Mouse (Mus musculus) CD8-positive naive resting alpha-beta T cell, adult 2 months (primary cell): ENCODE measurements around the gene Lrmda.
"Not testable (repeated sequence)": the region's sequence is repeated elsewhere in the genome, so short reads cannot be mapped to it uniquely, and the experiment has no call there.

ENCODE experiments used
- DNase-seq, 2 experiments: peaks; one replicate each; pipeline ENCODE4 v3.0.0; 2022; ENCODE audit warnings: low read depth in 2 of 2, low spot score in 2 of 2

The Lrmda gene

DNA sequence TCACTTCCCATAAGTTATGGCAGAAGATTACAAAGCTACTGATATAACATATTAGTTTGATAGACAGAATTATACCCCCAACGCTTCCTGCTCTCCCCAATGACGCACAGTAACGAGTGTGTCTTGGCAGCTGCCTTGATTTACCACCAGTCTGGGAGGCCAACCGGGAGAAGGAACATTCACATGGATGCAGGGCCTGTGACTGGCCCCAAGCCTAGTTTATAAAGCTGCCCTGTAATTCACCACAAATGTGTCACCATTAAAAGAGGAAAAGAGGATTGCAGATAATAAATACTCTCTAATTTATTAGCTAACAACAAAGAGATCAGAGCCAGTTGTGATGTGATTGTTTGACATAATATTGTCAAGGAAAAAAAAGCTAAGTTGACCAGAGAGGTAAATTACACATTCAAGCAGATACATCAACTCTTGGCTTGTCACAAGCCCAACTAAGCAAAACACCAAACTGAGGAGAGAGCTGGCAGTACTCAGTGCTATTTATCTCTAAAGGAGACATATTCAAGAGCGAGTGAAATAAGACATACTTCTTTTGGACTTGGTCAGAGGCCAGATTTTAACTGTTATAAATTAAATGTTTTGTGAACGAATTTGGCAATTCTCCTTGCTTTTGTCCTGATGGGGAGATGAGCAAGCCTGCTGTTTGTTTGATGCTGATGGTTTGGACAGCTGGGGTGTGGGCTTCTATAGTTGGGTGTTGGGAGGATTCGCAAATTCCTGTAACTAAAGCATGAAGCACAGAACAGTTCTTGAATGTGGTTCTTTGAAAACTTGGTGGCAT, 740.9 kb downstream of the Lrmda start:
- DNase-seq, result no peak

- no peak for DNase-seq
Measured at GRCm38 (mm10) chr14:22781709-22782108, 762.2 kb downstream of the Lrmda start.

DNA sequence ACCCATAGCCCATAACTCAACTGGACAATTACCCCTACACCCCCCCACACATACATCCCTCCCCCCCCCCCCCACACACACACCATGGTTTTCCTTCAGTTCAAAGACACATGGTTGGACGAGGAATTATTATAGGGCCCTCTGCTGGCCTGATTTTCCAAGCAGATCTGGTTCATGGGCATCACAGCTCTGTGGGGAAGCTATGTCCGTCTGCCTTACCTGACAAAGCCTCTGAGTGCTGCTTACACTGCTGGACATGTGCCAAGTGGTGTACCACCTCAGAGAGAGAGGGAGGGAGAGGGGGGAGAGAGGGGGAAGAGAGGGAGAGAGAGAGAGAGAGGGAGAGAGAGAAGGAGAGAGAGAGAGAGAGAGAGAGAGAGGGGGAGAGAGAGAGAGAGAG, 762.9 kb downstream of the Lrmda start:
- no peak for DNase-seq

DNA sequence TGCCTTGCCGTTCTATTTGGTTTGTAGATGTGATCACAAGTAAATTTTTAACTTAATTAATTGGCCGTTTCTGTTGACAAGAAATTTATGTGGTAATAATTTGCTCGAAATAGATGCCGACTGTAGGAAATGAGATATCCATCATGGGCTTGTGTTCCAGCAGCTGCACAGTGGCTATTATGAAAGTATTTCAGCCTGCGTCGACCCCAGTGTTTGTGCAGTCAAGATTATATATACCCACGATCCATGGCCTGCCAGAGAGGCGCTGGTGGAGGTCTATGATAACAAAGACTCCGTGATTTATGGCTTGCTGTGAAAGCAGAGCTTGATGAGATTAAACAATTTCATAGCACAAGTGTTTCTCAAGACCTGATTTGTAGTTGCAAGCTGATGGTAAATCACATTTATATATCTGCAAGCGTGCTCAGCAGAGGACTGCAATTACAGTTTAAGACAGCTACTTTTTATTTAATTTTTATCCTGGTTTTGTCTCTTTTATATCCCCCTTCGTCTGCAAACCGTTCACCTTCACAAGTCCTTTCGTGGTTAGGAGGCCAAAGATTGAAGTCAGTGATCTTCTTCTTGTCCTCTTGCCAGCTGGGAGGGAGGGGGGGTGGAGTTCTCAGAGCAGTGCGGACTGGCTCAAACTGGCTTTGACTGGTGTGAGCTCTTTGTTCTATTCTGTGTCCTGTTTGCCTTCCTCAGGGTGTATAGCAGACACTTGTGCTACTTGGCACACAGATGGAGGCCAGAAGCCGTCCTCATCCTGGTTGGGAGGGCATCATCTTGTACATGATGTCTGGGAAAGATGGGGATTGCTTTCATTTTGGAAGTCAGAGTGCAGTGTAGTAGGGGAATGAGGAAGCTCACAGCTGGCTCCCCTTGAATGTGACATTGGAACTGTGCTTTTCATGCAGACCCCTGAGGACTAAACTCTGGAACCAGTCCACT, 764.0 kb downstream of the Lrmda start:
- DNase-seq, result no peak

DNA sequence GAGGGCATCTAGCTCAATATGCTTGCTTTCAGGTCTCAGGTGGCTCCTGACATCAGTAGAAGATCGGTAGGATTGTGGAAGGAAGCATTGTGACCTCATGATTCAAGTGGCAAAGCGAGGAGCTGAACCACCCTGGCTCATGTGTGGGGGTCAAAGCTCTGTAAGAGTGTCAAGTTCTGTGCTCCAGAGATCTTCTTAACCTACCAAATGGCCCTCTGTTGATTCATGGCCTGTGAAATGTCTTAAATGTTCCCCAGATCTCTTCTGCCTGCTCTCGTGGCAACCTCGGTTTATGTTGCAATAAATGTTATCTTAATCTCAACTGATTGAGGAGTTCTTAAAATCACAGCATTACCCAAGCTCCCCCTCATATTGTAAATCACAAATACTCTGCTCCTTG, 780.5 kb downstream of the Lrmda start:
- DNase-seq, result no peak

DNA sequence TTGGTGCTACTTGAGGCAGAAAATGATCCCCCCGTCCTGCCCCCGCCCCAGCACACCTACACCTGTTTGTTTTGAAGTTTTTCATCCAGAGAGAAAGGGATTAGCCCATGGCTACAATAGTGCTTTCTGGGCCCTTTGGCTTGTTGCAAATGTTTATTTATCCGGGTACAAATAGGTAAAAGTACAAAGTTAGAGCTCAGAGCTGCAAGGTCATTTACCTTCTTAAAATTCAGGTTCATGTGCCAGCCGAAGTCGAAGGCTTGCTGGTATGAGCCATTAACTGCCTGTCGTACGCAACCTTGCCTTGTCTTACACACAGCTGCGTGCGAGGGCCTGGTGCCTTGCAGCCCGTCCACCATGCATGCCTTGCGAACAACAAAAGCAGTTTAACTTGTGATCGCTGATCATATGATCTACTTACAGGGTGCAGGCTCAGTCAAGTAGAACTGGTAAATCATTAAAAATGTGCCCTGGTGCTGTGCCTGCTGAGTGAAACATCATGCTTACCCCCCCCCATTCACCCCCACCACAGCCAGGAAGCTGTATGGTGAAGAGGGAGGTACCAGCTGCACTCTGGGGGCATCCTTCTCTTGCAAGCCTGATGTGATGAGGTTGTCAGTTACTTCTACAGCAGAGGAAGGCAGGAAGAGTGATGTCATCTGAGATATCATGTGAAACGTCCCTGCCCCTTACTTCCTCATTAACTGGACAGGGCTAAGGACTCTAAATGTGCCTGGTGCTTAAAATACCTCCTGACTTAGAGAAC, 781.5 kb downstream of the Lrmda start:
- no peak for DNase-seq

DNA sequence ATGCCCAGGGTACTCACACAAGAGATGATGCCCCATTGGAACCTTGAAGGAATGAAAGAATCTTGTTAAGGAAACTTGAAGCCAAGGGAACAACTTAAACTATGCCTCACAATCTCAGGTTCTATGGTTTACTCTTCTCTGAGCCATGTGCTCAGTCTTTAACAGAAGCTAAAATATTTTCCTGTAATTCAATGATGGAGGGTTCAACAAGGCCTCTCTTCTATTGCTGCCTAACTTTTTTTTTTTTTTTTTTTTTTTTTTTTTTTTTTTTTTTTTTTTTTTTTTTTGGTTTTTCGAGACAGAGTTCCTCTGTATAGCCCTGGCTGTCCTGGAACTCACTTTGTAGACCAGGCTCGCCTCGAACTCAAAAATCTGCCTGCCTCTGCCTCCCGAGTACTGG, 782.2 kb downstream of the Lrmda start:
- DNase-seq, result not testable (repeated sequence)

- no peak for DNase-seq
Measured at GRCm38 (mm10) chr14:22807324-22807723, 787.8 kb downstream of the Lrmda start.

GRCm38 (mm10) chr14:22807726-22808594, 788.4 kb downstream of the Lrmda start:
- DNase-seq, result no peak

- no peak for DNase-seq
Measured at GRCm38 (mm10) chr14:22808595-22809166, 789.2 kb downstream of the Lrmda start.

GRCm38 (mm10) chr14:22809229-22809628, 789.7 kb downstream of the Lrmda start:
- no peak for DNase-seq

DNA sequence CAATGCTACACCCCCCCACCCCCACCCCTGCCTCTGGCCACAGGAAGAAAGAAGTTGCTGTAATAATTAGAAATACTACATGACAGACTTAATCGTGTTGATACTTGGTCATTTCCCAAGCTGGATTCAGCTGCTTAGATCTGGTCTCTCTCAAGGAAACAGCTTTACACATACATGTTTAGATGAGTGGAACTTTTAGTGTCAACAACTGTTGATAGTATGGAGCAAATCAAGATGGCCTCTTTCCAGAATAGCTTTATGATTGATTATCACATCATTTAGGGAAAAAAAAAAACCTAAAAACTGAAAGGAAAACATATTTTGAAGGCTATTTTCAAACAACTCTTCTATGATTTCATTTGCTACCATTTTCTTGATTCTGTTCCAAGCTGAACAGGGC, 791.0 kb downstream of the Lrmda start:
- DNase-seq, result no peak

- no peak for DNase-seq
Measured at GRCm38 (mm10) chr14:22812824-22813223, 793.3 kb downstream of the Lrmda start.

- DNase-seq, result no peak
Measured at GRCm38 (mm10) chr14:22813389-22813788, 793.9 kb downstream of the Lrmda start.

DNA sequence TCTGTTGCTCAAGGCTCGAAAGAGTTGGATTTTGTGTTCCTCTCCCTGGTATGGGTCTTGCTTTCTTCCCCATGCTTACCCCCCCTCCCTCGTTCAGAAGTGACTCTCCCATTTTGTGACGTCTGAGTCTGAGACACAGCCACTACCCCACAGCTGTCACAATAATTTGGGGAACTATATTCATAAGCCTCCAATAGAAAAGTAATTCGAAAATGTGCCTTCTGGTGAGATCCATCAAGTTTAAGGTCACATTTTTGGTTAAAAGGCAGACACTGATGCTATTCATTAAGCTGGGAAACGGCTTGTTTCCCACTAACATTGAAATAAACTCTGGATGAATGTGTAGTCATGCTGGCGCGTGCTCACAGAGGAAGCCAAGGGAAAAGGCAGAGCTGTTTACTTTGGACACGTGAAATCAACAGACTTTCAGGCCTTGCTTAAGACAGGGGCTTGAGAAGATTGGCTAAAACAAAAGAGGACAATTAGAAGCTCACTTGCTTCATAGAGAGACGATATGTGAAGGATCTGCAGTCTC, 795.4 kb downstream of the Lrmda start:
- no peak for DNase-seq

DNA sequence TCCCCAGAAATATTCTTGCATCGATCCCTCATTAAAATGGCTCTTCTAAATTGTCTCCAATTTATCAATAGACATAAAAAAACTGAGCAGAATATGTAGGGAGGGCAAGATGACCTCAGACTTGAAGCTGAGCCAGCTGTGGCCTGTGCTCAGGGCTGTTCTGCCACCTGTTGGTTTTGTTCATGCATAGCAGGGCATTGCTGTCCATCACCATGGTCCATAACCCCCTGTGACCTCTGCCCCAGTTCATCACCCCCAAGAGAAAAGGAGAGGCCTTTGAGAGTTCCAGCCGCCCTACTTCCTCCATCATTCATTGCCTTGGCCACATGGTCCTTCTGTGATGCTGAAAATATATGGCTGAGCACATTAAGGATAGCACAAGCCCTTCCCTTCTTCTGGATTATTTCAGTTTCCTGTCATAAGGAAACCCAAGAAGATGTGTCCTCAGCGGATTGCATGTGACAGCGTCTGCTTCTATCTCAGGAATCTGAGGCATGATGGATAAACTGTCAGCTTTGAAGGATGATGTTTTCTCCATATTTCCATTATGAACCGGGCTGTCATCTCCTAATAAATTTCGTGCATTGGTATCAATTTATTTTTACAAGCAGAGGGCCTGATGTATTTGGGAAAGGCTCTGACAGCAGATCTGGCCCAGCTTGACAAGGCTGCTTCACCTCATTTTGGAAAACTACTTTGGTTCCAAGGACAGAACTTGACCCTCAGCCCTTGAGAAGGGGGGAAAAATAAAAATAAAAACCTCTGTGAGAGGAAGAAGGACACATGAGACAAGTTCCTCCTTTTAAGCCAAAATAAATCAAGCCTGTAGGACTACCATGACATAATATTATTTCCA, 798.1 kb downstream of the Lrmda start:
- no peak for DNase-seq

DNA sequence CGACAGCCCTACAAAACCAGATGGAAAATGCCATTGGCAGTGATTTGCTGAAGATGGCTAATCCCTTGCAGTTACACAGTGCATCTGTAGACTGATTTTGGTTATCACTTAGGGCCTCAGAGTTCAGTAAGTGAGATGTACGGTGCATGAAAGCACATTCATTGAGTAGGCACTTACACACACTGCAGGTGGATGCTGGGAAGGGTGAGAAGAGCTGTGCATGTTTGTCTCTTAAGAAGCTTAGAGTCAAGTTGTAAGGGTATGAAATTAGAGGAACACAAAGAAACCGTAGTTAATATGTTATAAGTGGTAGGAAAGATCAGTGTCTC, 798.7 kb downstream of the Lrmda start:
- DNase-seq, result no peak

- DNase-seq, result no peak
Measured at GRCm38 (mm10) chr14:22822942-22823341, 803.4 kb downstream of the Lrmda start.

DNA sequence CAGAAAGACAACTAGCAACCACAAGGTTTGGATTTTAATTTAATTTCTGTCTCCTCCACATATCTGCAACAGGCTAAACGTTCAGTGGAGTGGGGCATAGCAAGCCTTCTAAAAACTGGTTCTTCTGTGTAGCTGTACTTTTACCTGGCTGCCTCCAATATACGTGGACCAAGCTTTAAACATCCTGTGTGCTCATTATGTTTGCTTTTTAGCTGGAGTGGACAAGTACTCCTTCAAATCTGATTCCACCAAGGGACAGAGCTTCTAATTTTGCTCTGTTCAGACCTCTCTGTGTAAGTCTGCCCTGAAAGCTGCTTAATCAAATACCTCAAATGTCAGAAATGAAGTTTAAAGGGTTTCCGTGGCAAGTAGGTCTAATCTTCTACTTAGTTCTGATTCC, 807.3 kb downstream of the Lrmda start:
- DNase-seq, result no peak
